Mouse (Mus musculus) MEL (cell line): ENCODE measurements around the gene Aff3. TPM values are rescaled to one million over a fixed set of nuclear protein-coding genes. Genes with fewer than 3 reads are reported as not detected.

Experiments
- DNase-seq: peaks from one replicate; pipeline ENCODE4 v3.0.0; 2011; ENCODE audit warnings: low read depth, low spot score
- H3K27ac ChIP-seq: 2 replicates; pipeline ENCODE4 v1.5.1; 2012; ENCODE audit warnings: low read depth, mild to moderate bottlenecking, control low read depth, low read length, moderate library complexity; ENCODE audit not compliant: control insufficient read depth
- H3K27me3 ChIP-seq, 2 experiments: fragments of 150-350 bp in 1 of 2; sonication (generic) in 1 of 2; 2 replicates each; pipeline ENCODE4 v1.6.1; 2012; ENCODE audit warnings: low read length in 2 of 2, mild to moderate bottlenecking in 2 of 2, improper control_type of control experiment in 1 of 2, moderate library complexity in 1 of 2; ENCODE audit not compliant: insufficient read depth in 2 of 2, control insufficient read depth in 1 of 2
- H3K36me3 ChIP-seq, 2 experiments: 2 replicates each; pipeline ENCODE4 v1.6.1; 2012 to 2014; ENCODE audit warnings: low read length in 2 of 2, improper control_type of control experiment in 1 of 2, inconsistent platforms in 1 of 2, mild to moderate bottlenecking in 1 of 2; ENCODE audit not compliant: insufficient read depth in 2 of 2, control insufficient read depth in 1 of 2
- H3K4me1 ChIP-seq, 2 experiments: fragments of 150-350 bp in 1 of 2; sonication (generic) in 1 of 2; 2 replicates each; pipeline ENCODE4 v1.6.1; 2012; ENCODE audit warnings: low read length in 2 of 2, improper control_type of control experiment in 1 of 2, mild to moderate bottlenecking in 1 of 2; ENCODE audit not compliant: insufficient read depth in 2 of 2, control insufficient read depth in 1 of 2
- H3K4me3 ChIP-seq, 2 experiments: fragments of 150-350 bp in 1 of 2; sonication (generic) in 1 of 2; 2 replicates each; pipeline ENCODE4 v1.5.1; 2012; ENCODE audit warnings: low read depth in 2 of 2, low read length in 2 of 2, mild to moderate bottlenecking in 2 of 2, moderate library complexity in 2 of 2, control low read depth in 1 of 2, improper control_type of control experiment in 1 of 2; ENCODE audit not compliant: control insufficient read depth in 1 of 2, insufficient read depth in 1 of 2
- H3K79me2 ChIP-seq: 2 replicates; pipeline ENCODE4 v1.6.1; 2012; ENCODE audit warnings: mild to moderate bottlenecking, low read length, moderate library complexity; ENCODE audit not compliant: control insufficient read depth, poor library complexity, insufficient read depth
- H3K9ac ChIP-seq: 2 replicates; pipeline ENCODE4 v1.6.1; 2012; ENCODE audit warnings: low read depth, mild to moderate bottlenecking, control low read depth, low read length, moderate library complexity; ENCODE audit not compliant: control insufficient read depth, poor library complexity, severe bottlenecking
- H3K9me3 ChIP-seq: fragments of 150-350 bp; sonication (generic); replicated peaks from 2 replicates; pipeline ENCODE4 v1.6.1; 2012; ENCODE audit warnings: mild to moderate bottlenecking, low read length, improper control_type of control experiment, moderate library complexity; ENCODE audit not compliant: insufficient read depth
- CHD2 ChIP-seq: IDR thresholded peaks from 2 replicates; pipeline ENCODE4 v1.6.1; 2011; ENCODE audit warnings: low read length, improper control_type of control experiment
- ELF1 ChIP-seq: IDR thresholded peaks from 2 replicates; pipeline ENCODE4 v1.6.1; 2014; ENCODE audit warnings: low read depth, mild to moderate bottlenecking, inconsistent platforms, low read length, improper control_type of control experiment, moderate library complexity
- EP300 ChIP-seq, 2 experiments: IDR thresholded peaks; 2 replicates each; pipeline ENCODE4 v1.6.1; 2011; ENCODE audit warnings: improper control_type of control experiment in 2 of 2, low read length in 2 of 2, low read depth in 1 of 2, mild to moderate bottlenecking in 1 of 2
- GABPA ChIP-seq: IDR thresholded peaks from 2 replicates; pipeline ENCODE4 v1.6.1; 2012; ENCODE audit warnings: low read depth, mild to moderate bottlenecking, inconsistent platforms, low read length, improper control_type of control experiment, moderate library complexity
- GATA1 ChIP-seq: IDR thresholded peaks from 2 replicates; pipeline ENCODE4 v1.6.1; 2011; ENCODE audit warnings: low read depth, low read length, improper control_type of control experiment
- JUND ChIP-seq: IDR thresholded peaks from 2 replicates; pipeline ENCODE4 v1.6.1; 2011; ENCODE audit warnings: low read depth, mild to moderate bottlenecking, improper control_type of control experiment, low read length
- KAT2A ChIP-seq: conservative IDR thresholded peaks from 2 replicates; pipeline ENCODE4 v1.6.1; 2012; ENCODE audit warnings: low read depth, low read length, improper control_type of control experiment, inconsistent platforms
- MAZ ChIP-seq: IDR thresholded peaks from 2 replicates; pipeline ENCODE4 v1.6.1; 2012; ENCODE audit warnings: low read depth, mild to moderate bottlenecking, inconsistent platforms, low read length, improper control_type of control experiment
- MXI1 ChIP-seq: IDR thresholded peaks from 2 replicates; pipeline ENCODE4 v1.6.1; 2011; ENCODE audit warnings: mild to moderate bottlenecking, low read depth, low read length, improper control_type of control experiment
- MYB ChIP-seq: IDR thresholded peaks from 2 replicates; pipeline ENCODE4 v1.6.1; 2011; ENCODE audit warnings: mild to moderate bottlenecking, low read depth, low read length, improper control_type of control experiment
- MYC ChIP-seq: IDR thresholded peaks from 2 replicates; pipeline ENCODE4 v1.6.1; 2011; ENCODE audit warnings: low read depth, mild to moderate bottlenecking, low read length, improper control_type of control experiment, moderate library complexity
- NRF1 ChIP-seq: IDR thresholded peaks from 2 replicates; pipeline ENCODE4 v1.6.1; 2014; ENCODE audit warnings: low read depth, mild to moderate bottlenecking, inconsistent platforms, low read length, improper control_type of control experiment, moderate library complexity; ENCODE audit not compliant: poor library complexity, insufficient read depth, severe bottlenecking
- POLR2AphosphoS2 ChIP-seq: IDR thresholded peaks from 2 replicates; pipeline ENCODE4 v1.6.1; 2011; ENCODE audit warnings: low read length, improper control_type of control experiment
- RCOR1 ChIP-seq: IDR thresholded peaks from 2 replicates; pipeline ENCODE4 v1.6.1; 2012; ENCODE audit warnings: low read depth, mild to moderate bottlenecking, inconsistent platforms, low read length, improper control_type of control experiment
- TBP ChIP-seq: IDR thresholded peaks from 2 replicates; pipeline ENCODE4 v1.8.0; 2011; ENCODE audit warnings: low read depth, low read length, improper control_type of control experiment
- TCF12 ChIP-seq: IDR thresholded peaks from 2 replicates; pipeline ENCODE4 v1.6.1; 2014; ENCODE audit warnings: low read depth, mild to moderate bottlenecking, inconsistent platforms, low read length, improper control_type of control experiment, moderate library complexity
- UBTF ChIP-seq: IDR thresholded peaks from 2 replicates; pipeline ENCODE4 v1.6.1; 2012; ENCODE audit warnings: low read depth, mild to moderate bottlenecking, inconsistent platforms, low read length, improper control_type of control experiment, moderate library complexity, borderline replicate concordance; ENCODE audit not compliant: insufficient read depth
- ZKSCAN1 ChIP-seq: IDR thresholded peaks from 2 replicates; pipeline ENCODE4 v1.6.1; 2012; ENCODE audit warnings: low read depth, mild to moderate bottlenecking, inconsistent platforms, low read length, improper control_type of control experiment, moderate library complexity
- ZMIZ1 ChIP-seq: IDR thresholded peaks from 2 replicates; pipeline ENCODE4 v1.6.1; 2012; ENCODE audit warnings: low read depth, mild to moderate bottlenecking, inconsistent platforms, low read length, improper control_type of control experiment, moderate library complexity
- ZNF384 ChIP-seq: IDR thresholded peaks from 2 replicates; pipeline ENCODE4 v1.6.1; 2012; ENCODE audit warnings: low read depth, mild to moderate bottlenecking, inconsistent platforms, low read length, improper control_type of control experiment
- polyA plus RNA-seq, 2 experiments: library from polyadenylated mRNA; stranded (reverse) in 1 of 2; unstranded in 1 of 2; fragments of >175 nt in 1 of 2; fragments of >200 nt in 1 of 2; gene quantifications; 2 replicates each; pipeline versions ENCODE4 v1.2.1 to v1.2.4; 2012; ENCODE audit warnings: low replicate concordance in 2 of 2, low read depth in 1 of 2; ENCODE audit not compliant: insufficient read length in 2 of 2, insufficient read depth in 1 of 2, missing spikeins in 1 of 2
- total RNA-seq: library from RNA; depleted of rRNA; stranded (reverse); fragments of 300-350 nt; gene quantifications from 2 replicates; pipeline ENCODE4 v1.2.3, GENCODE M21; 2012

Aff3 gene
- total and polyA plus RNA-seq, 3 experiments = 18.5 to 41.1 (median 25.4) TPM

GRCm38 (mm10) chr1:38478246-38478743, 186.5 kb downstream of the Aff3 start (continued):
- TF ChIP-seq NRF1 = no peak
- no peak for TF ChIP-seq MYB

DNA sequence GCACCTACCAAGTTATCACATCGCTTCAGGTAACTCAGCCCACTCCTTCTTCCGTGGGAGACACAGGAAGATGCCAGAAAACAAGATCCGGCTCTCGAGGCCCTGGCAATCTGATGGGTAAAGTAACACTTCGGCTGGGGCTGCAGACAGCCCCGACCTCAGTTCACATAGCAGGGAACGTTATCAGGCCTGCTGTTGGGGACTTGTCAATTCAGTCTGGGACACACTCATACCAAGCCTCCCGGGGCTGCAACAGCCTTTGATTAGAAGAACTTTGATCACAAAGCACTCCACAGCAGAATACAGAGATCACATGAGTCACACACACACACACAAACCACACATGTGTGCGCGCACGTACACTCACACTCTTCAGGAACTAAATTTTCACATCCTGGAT, 193.9 kb downstream of the Aff3 start:
- H3K36me3 ChIP-seq = peaks cover 0 to 10% of the 10 kb centered on the region in 2 experiments; a peak in 2 of 4 replicates
- H3K4me1 ChIP-seq = peaks cover 7 to 14% of the 10 kb centered on the region in 2 experiments
- no peak for DNase-seq
- H3K27ac ChIP-seq = no peak overlapping the region
- H3K9ac ChIP-seq = no peak overlapping the region
- H3K4me3 ChIP-seq = no peak overlapping the region
- no peaks in the 10 kb centered on the region for H3K27me3 ChIP-seq
- TF ChIP-seq KAT2A = no peak
- no peak for TF ChIP-seq ZKSCAN1
- no peak for TF ChIP-seq JUND
- TF ChIP-seq MYB = no peak
- TF ChIP-seq MAZ = no peak
- TF ChIP-seq ELF1 = no peak
- no peak for TF ChIP-seq POLR2AphosphoS2
- TF ChIP-seq GABPA = no peak
- TF ChIP-seq EP300 (IDR thresholded peaks at IDR 0.05; ENCODE audit: low read depth in 1 of 2, low read length in 2 of 2) = no peak
- no peak for TF ChIP-seq MXI1
- TF ChIP-seq ZMIZ1 = no peak
- no peak for TF ChIP-seq UBTF
- TF ChIP-seq TBP = no peak
- no peak for TF ChIP-seq ZNF384
- no peaks in the 10 kb centered on the region for H3K9me3 ChIP-seq
- no peaks in the 10 kb centered on the region for H3K79me2 ChIP-seq

- H3K27me3 ChIP-seq = no peaks in the 10 kb centered on the region
- no peaks in the 10 kb centered on the region for H3K9me3 ChIP-seq
- no peak for TF ChIP-seq CHD2
- no peak for TF ChIP-seq ZNF384
- TF ChIP-seq GATA1 = no peak
- no peak for TF ChIP-seq ZKSCAN1
- TF ChIP-seq RCOR1 = no peak
- no peak for TF ChIP-seq MAZ
- TF ChIP-seq TCF12 = no peak
- no peak for TF ChIP-seq MYC
- peaks cover 0 to 10% of the 10 kb centered on the region in 2 experiments; a peak in 2 of 4 replicates for H3K36me3 ChIP-seq
- H3K79me2 ChIP-seq = no peaks in the 10 kb centered on the region
- no peak overlapping the region for H3K9ac ChIP-seq
- H3K4me3 ChIP-seq = no peak overlapping the region
- DNase-seq = no peak
- H3K4me1 ChIP-seq = peaks cover 7 to 16% of the 10 kb centered on the region in 2 experiments
- no peak overlapping the region for H3K27ac ChIP-seq
Observed at GRCm38 (mm10) chr1:38470166-38470565, 194.6 kb downstream of the Aff3 start.
